Mouse (Mus musculus) WW6 (cell line): ENCODE results near the gene Nmnat3.

Experiments
- DNase-seq: peaks from one replicate; pipeline ENCODE4 v3.0.0-alpha.2; 2013; ENCODE audit warnings: low read depth, low spot score

Gene Nmnat3

GRCm38 (mm10) chr9:98354919-98355318, 67.7 kb downstream of the Nmnat3 start:
- DNase-seq: no peak

GRCm38 (mm10) chr9:98361047-98361446, 73.8 kb downstream of the Nmnat3 start:
- DNase-seq: no peak

DNA sequence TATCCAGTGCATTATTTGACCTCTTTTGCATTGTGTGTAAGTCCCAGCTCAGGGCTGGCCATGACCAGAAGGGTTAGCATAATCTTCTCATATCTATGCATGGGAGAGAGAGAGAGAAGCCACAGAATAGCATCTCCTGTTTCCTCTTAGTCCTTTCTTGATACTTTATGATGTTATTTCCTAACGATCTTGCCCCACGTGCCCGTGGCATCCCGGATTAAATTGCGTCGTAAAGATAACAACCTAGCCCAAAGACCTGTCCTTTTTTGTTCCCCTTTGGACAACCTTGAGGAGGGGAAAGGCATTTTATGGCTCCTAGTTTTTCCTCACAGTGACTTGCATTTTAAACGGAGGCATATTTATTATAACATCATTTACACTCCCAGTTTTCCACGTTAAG, 78.8 kb downstream of the Nmnat3 start:
- no peak for DNase-seq

- DNase-seq: no peak
Measured at GRCm38 (mm10) chr9:98367333-98367962, 80.2 kb downstream of the Nmnat3 start.

DNA sequence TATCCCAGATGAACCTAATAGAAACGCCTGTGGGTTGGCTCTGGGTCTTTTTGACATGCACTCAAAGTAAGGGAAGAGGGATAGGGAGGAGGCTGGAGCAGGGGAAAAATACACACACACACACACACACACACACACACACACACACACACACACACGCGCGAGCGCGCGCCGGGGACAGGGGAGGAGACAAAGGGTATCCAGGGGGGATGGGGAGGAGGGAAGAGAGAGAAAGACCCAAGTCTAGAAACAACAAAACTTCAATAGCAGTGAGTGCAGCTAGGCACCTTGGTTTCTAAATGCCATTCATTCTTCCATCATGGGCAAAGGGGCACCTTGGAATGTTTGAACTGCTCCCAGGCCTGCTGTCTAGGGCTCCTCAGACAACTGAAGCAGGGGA, 82.5 kb downstream of the Nmnat3 start:
- DNase-seq: no peak

DNA sequence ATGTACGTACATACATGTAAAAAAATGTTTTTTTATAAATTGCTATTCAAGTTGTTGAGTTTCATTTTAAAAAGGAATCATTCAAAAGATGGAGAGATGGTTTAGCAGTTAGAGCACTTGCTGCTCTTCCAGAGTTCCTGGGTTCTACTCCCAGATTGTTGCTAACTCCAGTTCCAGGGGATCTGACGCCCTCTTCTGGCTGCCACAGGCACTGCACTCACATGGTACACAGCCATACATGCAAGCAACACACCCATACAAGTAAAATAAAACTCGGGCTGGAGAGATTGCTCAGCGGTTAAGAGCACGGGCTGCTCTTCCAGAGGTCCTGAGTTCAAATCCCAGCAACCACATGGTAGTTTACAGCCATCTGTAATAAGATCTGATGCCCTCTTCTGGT, 86.1 kb downstream of the Nmnat3 start:
- DNase-seq: no peak

DNA sequence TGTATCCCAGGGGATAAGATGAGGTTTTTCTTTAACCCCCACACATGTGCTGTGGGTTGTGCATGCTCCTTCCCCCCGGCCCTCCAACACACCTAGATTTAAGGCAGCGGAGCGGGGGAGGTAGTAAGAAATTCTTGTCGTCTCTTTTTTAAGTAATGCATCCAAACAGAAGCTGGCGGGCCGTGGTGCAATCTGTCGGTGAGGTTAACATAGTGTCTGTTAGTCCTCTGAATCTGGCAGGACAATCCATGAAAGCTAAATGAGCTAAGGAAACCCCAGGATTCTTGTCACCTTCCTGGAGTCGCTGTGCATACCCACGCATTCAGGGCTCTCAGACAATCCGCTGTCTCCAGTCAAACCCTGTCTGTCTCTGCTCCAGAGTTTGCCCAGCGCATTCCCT, 87.7 kb downstream of the Nmnat3 start:
- no peak for DNase-seq

DNA sequence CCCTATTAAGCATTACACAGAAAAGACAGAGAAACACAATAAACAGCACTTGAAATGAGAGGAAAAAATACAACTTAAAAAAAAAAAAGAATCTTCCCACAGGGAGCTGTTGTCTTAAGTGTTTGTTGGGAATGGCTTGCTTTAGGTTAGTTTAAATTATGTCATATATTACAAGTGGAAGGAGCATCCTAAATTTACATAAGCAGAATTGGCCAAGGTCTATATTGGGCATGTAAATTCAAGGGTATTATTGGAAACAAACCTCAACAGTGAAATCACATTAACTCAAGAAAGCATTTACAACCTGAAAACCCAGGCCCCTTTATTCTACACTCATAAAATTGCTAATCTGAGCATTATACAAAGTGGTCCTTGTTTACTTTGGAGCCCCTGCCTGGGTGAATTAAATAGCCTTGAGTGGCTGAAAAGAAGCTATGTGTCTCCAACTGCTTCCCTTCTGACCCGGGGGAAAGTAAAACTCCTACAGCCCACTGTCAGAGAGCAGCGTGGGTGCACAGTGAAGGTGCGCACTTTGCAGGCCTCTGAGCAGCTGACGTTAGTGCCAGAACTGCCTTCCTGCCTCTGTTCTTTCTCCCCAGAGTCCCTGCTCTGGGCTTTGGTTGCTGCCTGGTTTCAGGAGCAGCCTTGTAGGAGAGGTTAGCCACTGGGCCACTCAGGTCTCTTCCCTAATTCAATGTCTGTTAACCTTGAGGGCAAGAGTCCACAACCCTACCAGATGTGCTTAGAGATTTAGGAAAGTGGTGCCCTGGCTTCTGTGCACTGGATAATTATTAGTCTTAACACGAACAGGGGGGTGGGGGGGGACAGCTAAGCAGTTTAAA, 88.3 kb downstream of the Nmnat3 start:
- DNase-seq: no peak

GRCm38 (mm10) chr9:98379736-98380135, 92.5 kb downstream of the Nmnat3 start:
- no peak for DNase-seq

- DNase-seq: no peak
Measured at GRCm38 (mm10) chr9:98380593-98380992, 93.4 kb downstream of the Nmnat3 start.

DNA sequence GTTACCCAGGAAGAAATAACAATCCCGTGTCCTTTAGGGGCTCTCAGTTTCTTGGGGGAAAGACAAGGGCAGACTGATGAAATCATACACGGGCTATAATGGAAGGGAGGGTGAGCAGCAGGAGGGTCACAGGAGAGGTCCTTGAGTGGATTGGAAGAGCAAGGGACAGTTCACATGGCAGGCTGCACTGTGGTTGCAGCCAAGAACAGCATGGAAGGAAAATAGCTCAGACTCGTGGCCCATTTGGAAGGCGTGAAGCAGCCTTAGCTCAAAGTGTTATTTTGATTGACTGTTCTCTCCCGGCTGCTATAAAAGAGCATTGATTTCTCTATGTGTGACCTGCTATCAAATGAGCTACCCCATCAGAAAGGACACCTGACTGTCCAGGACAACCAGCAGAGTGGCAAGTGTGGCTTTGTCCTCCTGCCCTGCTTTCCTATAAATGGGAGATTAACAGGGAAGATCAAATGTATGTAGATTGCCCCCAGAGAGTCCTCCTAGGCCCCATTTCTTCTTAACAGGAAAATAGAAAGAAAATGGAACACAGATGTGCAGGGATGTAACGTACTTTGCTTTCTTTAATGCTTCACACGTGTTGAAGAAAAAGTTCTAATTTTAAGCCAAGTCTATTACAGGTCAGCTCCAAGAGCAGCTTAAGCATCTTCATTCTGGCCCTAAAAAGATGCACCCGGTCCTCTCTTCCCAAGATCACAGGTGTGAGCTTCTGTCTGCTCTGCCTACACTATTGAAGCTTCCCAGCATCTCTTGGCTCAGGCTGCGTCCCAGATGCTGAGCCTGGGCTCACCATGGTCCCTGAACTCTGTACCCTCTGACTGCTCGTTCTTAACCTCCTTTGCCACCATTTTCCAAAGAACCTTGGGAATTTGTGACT, 100.8 kb downstream of the Nmnat3 start:
- no peak for DNase-seq

GRCm38 (mm10) chr9:98388633-98388965, 101.4 kb downstream of the Nmnat3 start:
- DNase-seq: no peak

- DNase-seq: no peak
Measured at GRCm38 (mm10) chr9:98393496-98393895, 106.3 kb downstream of the Nmnat3 start.

GRCm38 (mm10) chr9:98397211-98397610, 110.0 kb downstream of the Nmnat3 start:
- DNase-seq: no peak

- DNase-seq: no peak
Measured at GRCm38 (mm10) chr9:98397866-98398265, 110.6 kb downstream of the Nmnat3 start.

- no peak for DNase-seq
Measured at GRCm38 (mm10) chr9:98400185-98400894, 113.1 kb downstream of the Nmnat3 start.

DNA sequence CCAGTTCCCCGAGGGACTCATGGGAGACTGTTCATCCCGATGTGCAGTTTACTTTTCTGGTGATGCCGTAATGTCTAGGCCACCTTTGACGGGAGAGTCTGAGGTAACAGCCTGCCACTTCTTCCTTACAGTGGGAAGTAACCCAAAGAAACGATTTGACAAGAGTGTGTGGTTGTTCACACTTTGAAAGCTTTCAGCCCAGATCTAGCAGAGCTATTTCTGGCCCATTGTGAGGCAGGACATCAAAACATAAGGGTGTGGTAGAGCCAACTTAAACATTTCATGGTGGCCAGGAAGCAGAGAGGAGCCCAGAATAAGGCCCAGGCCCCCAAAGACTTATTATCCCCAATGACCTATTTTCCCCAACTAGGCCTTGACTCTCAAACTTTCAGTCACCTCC, 114.4 kb downstream of the Nmnat3 start:
- DNase-seq: no peak

DNA sequence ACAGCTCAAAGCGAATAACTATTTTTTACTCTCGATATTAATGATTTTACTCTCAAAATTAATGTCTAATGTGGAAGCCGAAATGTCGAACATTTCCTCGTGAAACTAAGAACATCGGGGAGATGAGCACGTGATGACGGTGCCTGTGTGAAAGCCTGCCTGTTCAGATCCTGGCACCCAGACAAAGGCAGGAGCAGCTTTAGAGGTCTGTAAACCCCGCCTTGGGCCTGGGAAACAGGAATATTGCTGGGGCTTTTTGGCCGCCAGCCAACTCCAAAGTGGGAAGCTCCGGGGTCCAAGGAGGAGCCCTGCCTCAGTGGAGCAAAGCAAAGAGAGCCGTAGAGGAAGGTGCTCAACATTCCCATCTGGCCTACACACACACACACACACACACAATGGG, 120.5 kb downstream of the Nmnat3 start:
- no peak for DNase-seq

DNA sequence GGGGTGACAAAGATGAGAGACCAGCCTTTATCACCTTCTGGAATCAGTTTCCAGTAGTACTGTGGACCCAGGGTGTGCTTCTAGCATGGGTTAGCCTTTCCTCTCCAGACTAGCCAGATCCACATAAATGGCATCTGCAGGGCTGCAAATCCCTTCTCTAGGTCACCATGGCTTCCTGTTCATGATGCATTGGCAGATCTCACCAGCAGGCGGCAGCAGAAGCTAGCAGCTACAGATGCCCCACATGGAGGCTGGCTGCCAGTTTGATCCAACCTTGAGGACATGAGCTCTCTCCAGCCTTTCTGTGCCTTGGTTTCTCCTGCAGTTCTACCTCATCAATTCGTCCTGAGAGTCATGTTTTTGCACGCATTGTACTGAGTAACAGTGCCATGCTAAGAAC, 121.9 kb downstream of the Nmnat3 start:
- no peak for DNase-seq

DNA sequence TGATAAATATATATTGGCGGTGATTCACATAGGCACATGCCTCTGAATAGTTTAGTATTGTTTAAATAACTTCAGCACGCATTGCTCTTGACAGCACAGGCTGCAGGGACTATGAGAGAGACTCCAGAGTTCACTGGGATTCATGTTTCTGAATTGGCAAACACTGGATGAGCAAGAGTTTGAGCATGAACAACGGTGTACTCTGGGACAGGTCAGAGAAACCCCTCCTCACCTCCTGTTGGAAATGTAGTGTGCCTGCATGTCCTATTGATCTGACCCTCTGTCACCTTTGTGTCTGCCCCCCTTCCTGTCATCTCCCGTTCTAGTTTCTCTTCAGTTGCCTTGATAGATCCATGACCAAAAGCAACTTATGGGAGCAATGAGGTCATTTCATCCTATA, 128.2 kb downstream of the Nmnat3 start:
- DNase-seq: no peak

GRCm38 (mm10) chr9:98417919-98418318, 130.7 kb downstream of the Nmnat3 start:
- DNase-seq: no peak

- no peak for DNase-seq
Measured at GRCm38 (mm10) chr9:98418346-98418745, 131.1 kb downstream of the Nmnat3 start.
